Mouse (Mus musculus) midbrain, postnatal 0 days (tissue): ENCODE measurements around the gene Syt1. TPM values are rescaled to one million over a fixed set of nuclear protein-coding genes. Genes with fewer than 3 reads are reported as not detected.
A peak's percentile ranks its signal among the peaks of the same experiment; 100 is the strongest.

Experiments
- ATAC-seq: fragments of 200-750 bp; cut with Nextera tagmentation; 2 replicates; pipeline ENCODE4 v1.8.0; 2017; ENCODE audit warnings: moderate number of reproducible peaks, mild to moderate bottlenecking, moderate TSS enrichment, moderate library complexity; ENCODE audit not compliant: low FRiP score
- DNase-seq: peaks from one replicate; pipeline ENCODE4 v3.0.0-alpha.2; 2015; ENCODE audit warnings: low spot score
- H3K27ac ChIP-seq: fragments of 300-500 bp; sonication (generic); 2 replicates; pipeline ENCODE4 v1.5.1; 2014; ENCODE audit warnings: low read depth, mild to moderate bottlenecking, low read length, mixed read lengths
- H3K27me3 ChIP-seq: fragments of 300-500 bp; sonication (generic); 2 replicates; pipeline ENCODE4 v1.6.1; 2014; ENCODE audit warnings: low read length, control low read depth, mixed read lengths; ENCODE audit not compliant: insufficient read depth
- H3K36me3 ChIP-seq: fragments of 300-500 bp; sonication (generic); 2 replicates; pipeline ENCODE4 v1.6.1; 2014; ENCODE audit warnings: low read length, control low read depth, mixed read lengths; ENCODE audit not compliant: insufficient read depth
- H3K4me1 ChIP-seq: fragments of 300-500 bp; sonication (generic); 2 replicates; pipeline ENCODE4 v1.6.1; 2014; ENCODE audit warnings: mild to moderate bottlenecking, control low read depth, antibody characterized with exemption, low read length, mixed read lengths; ENCODE audit not compliant: insufficient read depth
- H3K4me2 ChIP-seq: fragments of 300-500 bp; sonication (generic); 2 replicates; pipeline ENCODE4 v1.6.1; 2014; ENCODE audit warnings: low read depth, mild to moderate bottlenecking, low read length, mixed read lengths; ENCODE audit not compliant: poor library complexity, severe bottlenecking
- H3K4me3 ChIP-seq: fragments of 300-500 bp; sonication (generic); 2 replicates; pipeline ENCODE4 v1.5.1; 2014; ENCODE audit warnings: low read depth, mild to moderate bottlenecking, low read length, moderate library complexity
- H3K9ac ChIP-seq: fragments of 300-500 bp; sonication (generic); replicated peaks from 2 replicates; pipeline ENCODE4 v1.6.1; 2014; ENCODE audit warnings: mild to moderate bottlenecking, low read length, moderate library complexity, mixed read lengths; ENCODE audit not compliant: poor library complexity, severe bottlenecking
- H3K9me3 ChIP-seq: fragments of 300-500 bp; sonication (generic); 2 replicates; pipeline ENCODE4 v1.6.1; 2016; ENCODE audit warnings: low read length, control low read depth
- CTCF ChIP-seq: IDR thresholded peaks from 2 replicates; pipeline ENCODE4 v1.5.1; 2016; ENCODE audit warnings: antibody characterized with exemption, mild to moderate bottlenecking
- WGBS: fragments of 180-500 bp; shearing (Covaris S2); extraction: QIAGEN DNeasy Blood & Tissue Kit; methylation state at CpG from one replicate; pipeline ENCODE4 v1.1.7; 2014; 5-methylcytosine and 5-hydroxymethylcytosine counted together
- polyA plus RNA-seq: library from polyadenylated mRNA; unstranded; fragments of >200 nt; fragmentation: Nextera tagmentation; extraction: Ambion mirVana; gene quantifications from 2 replicates; pipeline ENCODE4 v1.2.1, GENCODE M21; 2015
- total RNA-seq: library from RNA; depleted of rRNA; stranded (reverse); fragments of >200 nt; gene quantifications from 2 replicates; pipeline ENCODE4 v1.2.3, GENCODE M21; 2014

Syt1 gene
- total and polyA plus RNA-seq, 2 experiments from 2014 or later, result 111 to 141 TPM

DNA sequence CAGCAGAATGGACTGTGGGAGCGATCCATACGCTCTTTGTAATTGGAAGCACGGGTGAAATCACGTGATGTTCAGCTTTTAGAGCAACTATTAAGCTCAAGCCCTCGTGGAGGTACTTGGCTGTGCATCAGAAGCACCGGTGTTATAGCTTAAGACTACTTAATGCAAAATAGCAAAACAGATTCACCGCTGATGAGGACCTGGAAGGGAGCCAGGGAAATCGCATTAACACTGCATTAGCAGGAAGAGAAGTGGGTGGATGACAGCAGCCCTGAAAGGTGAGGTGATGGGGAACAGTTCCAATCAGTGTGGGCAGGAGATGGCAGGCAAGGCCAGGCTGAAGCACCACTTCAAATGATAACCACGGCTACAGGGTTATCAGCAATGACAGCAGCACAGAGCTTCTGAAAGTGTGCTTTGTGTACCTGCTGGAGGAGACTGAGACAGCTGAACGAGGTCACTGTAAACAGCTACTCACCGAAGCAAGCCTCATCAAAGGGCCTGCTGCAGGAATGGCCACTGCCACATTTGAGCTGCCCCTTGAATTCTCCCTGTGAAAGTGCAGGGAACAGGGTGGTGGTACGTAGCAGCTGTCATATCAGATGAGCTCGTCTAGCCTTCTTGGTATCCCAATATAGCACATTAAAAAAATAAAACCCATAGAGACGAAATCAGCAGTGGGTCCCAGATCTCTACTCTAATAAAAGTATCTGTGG lies 330.9 kb downstream of the Syt1 start:
- H3K27ac ChIP-seq, result no peak overlapping the region; the same call in 1 of the 2 replicates
- WGBS, result 47% methylated on average over 14 of the region's 14 CpGs
- H3K4me2 ChIP-seq, result no peak overlapping the region

DNA sequence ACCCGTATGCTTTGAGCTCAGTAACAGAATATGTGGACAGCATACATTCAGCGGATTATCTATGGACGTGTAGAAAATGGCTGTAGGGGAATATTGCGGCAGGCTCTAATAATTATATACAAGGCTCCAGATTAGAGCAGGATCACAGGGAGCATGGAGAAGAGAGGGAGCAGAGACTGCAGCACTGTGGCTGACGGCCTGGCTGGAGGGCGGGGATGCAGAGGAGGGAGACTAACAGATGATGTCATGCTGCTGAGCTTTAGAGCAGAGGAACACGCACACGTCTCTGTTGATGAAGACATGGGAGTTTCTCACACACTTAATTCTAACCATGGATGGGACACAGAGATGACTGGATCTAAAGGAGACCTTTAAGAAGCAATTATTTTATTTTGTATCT lies 333.7 kb downstream of the Syt1 start:
- Histone ChIP-seq H3K27me3 (no peaks in the 10 kb centered on the region), H3K4me2 (no peak overlapping the region), H3K27ac (no peak overlapping the region), H3K9me3 (no peaks in the 10 kb centered on the region), H3K4me3 (no peak overlapping the region), H3K4me1 (peaks cover 6% of the 10 kb centered on the region), H3K9ac (no peak overlapping the region), H3K36me3 (no peaks in the 10 kb centered on the region)
- ATAC-seq (peak; percentile 53; the same call in 1 of the 2 replicates), DNase-seq (no peak)
- 71% methylated on average over 8 of the region's 8 CpGs for WGBS
- TF ChIP-seq CTCF, result no peak

More for the DNA sequence above, 330.9 kb downstream of the Syt1 start:
- peak; percentile 48; the same call in 1 of the 2 replicates for ATAC-seq
- no peak overlapping the region for H3K4me3 ChIP-seq
- no peaks in the 10 kb centered on the region for H3K36me3 ChIP-seq
- peak; percentile 32; the same call in 1 of the 2 replicates for TF ChIP-seq CTCF
- no peak overlapping the region for H3K9ac ChIP-seq
- peak; percentile 69 for DNase-seq
- H3K4me1 ChIP-seq, result peaks cover 6% of the 10 kb centered on the region
- H3K9me3 ChIP-seq, result no peaks in the 10 kb centered on the region
- H3K27me3 ChIP-seq, result no peaks in the 10 kb centered on the region

DNA sequence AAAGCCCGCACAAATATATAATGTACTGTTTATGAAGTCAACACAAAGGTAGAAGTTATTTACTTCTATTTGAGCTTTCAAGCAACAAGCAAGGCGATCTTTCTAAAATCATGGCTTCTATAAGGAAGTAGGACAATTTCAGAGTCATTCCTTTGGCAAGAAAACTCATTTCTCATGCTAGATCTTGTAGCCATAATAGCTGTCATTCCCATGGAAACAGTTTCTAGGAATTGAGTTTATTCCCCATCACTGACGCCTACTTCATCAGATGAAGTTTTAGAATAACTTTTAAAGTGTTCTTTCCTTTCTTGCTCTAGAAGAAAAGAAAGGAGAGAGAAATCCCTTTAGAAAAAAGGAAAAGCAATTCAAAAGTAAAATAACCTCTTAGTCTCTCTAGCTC lies 341.8 kb downstream of the Syt1 start:
- 89% methylated on average over 3 of the region's 3 CpGs for WGBS

DNA sequence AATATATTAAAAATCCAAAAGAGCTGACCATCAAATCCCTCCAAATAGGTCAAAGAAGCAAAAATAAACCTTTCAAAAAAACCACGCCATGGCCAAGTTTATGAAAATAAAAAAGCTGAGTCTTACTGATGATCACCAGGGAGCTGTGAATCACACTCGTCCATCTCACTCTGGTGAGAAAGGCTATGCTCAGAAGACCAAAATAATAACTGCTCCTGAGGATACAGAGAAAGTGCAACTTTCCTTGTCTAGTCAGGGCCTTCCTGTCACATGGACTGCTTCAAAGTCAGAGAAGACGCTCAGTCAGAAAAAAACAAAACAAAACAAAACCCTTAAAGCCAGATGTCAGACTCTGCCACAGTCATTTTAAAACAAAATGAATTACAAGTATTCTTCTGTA lies 350.5 kb downstream of the Syt1 start:
- no peaks in the 10 kb centered on the region for H3K9me3 ChIP-seq

More for the DNA sequence above, 341.8 kb downstream of the Syt1 start:
- H3K27me3 ChIP-seq, result no peaks in the 10 kb centered on the region
- no peaks in the 10 kb centered on the region for H3K36me3 ChIP-seq
- H3K4me2 ChIP-seq, result no peak overlapping the region
- no peak for TF ChIP-seq CTCF
- no peak for DNase-seq
- no peak overlapping the region for H3K27ac ChIP-seq
- H3K4me3 ChIP-seq, result no peak overlapping the region
- no peak overlapping the region for H3K9ac ChIP-seq
- no peaks in the 10 kb centered on the region for H3K9me3 ChIP-seq
- no peak for ATAC-seq
- no peaks in the 10 kb centered on the region for H3K4me1 ChIP-seq

DNA sequence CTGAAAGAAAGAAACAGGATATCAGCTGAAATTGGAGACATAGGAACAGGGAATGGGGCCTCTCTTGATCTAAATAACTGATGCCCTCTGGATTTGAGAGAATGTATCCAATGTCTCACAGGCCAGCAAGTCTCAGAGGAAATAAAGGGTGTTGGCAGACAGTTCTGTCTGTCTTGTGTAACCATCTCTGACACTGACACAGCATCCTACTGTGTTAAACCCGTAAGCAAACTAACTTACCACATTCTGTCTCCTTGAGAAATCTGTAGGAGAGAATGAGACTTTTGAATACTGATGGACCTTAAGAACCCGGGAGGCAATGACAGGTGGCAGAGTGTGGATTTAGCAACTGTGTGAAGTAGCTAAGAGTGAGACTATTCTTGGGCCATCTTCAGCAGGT lies 352.5 kb downstream of the Syt1 start:
- no peak overlapping the region for H3K4me3 ChIP-seq
- H3K4me1 ChIP-seq, result no peaks in the 10 kb centered on the region
- no peak overlapping the region for H3K9ac ChIP-seq
- H3K27ac ChIP-seq, result no peak overlapping the region
- no peaks in the 10 kb centered on the region for H3K36me3 ChIP-seq
- no peaks in the 10 kb centered on the region for H3K9me3 ChIP-seq
- H3K4me2 ChIP-seq, result no peak overlapping the region
- H3K27me3 ChIP-seq, result no peaks in the 10 kb centered on the region
- no peak for ATAC-seq
- DNase-seq, result no peak
- TF ChIP-seq CTCF, result no peak
- 77% methylated on average over 2 of the region's 2 CpGs for WGBS

More for the DNA sequence above, 350.5 kb downstream of the Syt1 start:
- Histone ChIP-seq H3K4me3 (no peak overlapping the region), H3K4me1 (no peaks in the 10 kb centered on the region), H3K9ac (no peak overlapping the region), H3K27ac (no peak overlapping the region), H3K36me3 (no peaks in the 10 kb centered on the region), H3K4me2 (no peak overlapping the region), H3K27me3 (no peaks in the 10 kb centered on the region)
- WGBS, result 69% methylated on average over 3 of the region's 3 CpGs
- TF ChIP-seq CTCF, result no peak
- DNase-seq (no peak), ATAC-seq (no peak)

DNA sequence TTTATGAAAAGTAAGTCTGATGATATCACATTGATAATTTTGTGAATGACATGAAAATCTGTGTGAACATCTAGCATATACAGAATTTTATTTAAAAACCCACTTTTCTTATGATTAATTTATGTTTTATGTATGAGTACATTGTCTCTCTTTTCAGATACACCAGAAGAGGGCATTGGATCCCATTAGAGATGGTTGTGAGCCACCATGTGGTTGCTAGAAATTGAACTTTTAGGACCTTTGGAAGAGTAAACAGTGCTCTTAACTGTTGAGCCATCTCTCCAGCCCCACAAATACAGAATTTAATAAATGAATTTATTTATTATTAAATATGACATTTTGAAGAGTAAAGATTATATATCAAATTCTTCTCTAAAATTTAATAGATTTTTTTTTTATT lies 353.1 kb downstream of the Syt1 start:
- no peaks in the 10 kb centered on the region for H3K27me3 ChIP-seq
- no peak overlapping the region for H3K27ac ChIP-seq

More for the DNA sequence above, 353.1 kb downstream of the Syt1 start:
- no peaks in the 10 kb centered on the region for H3K9me3 ChIP-seq
- no peaks in the 10 kb centered on the region for H3K36me3 ChIP-seq
- no peak overlapping the region for H3K4me3 ChIP-seq
- H3K9ac ChIP-seq, result no peak overlapping the region
- H3K4me1 ChIP-seq, result no peaks in the 10 kb centered on the region
- no peak overlapping the region for H3K4me2 ChIP-seq
- 0 out of 2 replicates have a peak, but pooled peaks have one; percentile 8 for TF ChIP-seq CTCF
- DNase-seq (no peak), ATAC-seq (no peak)
